Mouse (Mus musculus): ENCODE measurements at regions not wholly inside any gene's neighbourhood (a gene's known extent, or its start where the extent isn't known, plus 50 kb on each side); places are given as distances from the start of the nearest gene placed in this dataset.

DNA sequence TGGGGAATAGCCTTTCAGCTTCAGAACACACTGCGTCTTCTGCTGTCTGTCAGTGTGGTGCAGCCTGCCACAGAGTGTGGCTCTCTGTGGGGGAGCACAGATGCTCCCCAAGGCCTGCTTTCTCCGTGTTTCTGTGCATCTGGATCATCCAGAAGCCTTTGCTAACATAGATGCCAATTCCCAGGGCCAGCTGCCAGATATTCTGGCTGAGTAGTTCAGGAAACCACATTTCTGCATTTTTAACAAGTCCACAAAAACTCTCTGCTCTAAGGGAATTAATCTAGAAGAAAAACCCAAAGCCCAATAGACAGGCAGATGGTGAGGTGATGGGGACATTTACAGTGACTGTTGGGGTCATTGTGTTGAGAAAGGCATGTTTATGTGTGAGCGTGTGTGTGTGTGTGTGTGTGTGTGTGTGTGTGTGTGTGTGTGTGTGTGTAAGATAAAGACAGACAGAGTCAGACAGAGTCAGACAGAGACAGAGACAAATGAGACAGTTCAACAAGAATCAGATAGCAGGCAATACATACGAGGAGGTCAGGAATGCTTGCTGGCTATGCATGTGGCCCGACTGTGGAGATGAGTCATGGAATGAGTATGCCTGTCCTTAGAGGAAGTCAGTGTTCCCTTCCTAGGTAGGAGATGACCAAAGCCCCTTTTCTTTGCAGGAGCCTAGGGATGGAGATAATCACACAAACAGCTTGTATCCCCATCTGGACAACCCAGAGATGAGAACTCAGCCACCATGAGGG lies 176.3 kb upstream of the Spaca1 start:
- ATAC-seq (replicated peaks; ENCODE audit: poor library complexity, severe bottlenecking): no peak

DNA sequence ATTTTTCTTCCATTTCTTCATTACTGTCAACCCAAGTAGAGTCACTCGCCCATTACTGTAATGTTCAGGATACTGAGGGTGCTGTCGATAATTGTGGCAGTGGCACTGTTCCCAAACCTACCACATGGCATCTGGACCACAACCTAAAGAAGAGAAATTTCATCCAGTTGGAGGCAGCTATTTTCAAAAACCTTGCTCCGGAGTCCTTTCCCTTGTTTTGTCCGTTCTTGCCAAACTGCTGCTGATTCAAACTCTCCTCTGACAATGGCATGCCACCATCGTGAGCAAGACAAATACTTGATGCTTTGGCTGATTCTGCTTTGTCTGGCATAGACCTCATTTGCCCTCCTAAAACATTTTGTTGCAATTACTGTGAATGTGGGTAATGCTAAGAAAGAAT lies 176.9 kb upstream of the Spaca1 start:
- no peak for ATAC-seq (replicated peaks; ENCODE audit: poor library complexity, severe bottlenecking)

DNA sequence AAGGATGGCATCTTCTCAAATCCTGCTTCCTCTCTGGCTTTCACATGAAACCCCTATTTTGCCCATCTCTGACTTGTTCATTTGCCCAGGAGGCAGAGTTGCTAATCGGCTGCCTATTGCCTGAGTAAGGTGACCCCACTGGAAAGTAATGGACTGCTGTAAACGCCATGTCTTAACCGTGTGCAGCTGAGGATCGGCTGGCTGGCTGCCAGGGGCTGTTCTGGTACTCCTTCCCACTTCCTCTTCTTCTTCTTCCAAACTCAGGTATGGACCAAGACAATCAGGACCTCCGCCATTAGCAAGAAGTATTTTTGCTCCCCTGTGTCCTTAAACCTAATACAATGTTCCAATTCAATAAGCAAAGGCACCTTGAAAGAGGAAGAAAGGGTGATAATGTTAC lies 177.6 kb upstream of the Spaca1 start:
- ATAC-seq (replicated peaks; ENCODE audit: poor library complexity, severe bottlenecking): no peak

DNA sequence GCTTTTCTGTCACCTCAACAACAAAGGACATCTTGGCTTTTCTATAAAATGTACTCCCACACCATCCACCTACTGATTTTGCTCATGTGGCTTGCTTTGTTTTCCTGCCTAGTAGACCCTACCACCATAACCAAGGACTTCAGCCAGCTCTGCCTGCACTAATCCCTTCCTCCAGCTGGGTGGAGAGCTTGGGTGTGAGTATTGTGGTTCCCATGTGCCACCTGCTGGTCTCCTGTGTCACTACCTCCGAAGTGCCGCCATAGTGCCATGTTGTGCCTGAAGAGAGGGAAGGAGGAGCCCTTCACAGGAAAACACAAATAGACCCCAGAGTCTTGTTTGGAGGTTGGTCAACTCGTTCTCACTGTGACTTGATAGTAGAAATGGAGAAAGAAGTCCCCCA lies 181.3 kb upstream of the Spaca1 start:
- peak; percentile 99 for ATAC-seq (replicated peaks; ENCODE audit: poor library complexity, severe bottlenecking)

DNA sequence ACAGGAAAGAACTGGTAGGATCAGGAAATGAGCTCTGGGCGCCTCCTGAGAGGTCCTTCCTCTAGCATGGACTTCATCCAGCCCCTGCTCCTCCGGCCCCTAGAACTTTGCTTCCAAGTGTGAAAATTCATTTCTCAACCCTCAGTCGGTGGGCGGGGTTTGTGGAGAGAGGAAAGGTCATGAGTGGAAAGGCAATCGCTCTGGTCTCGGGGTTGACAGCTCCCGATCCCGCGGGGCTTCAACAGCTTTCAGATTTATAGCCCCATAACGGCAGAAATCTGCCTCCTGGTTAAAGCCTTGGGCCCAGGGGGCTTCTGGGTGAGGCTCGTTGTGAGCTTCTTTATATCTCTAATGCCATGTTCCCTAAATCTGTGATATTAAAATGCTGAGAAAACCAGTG lies 184.2 kb upstream of the Spaca1 start:
- no peak for ATAC-seq (replicated peaks; ENCODE audit: poor library complexity, severe bottlenecking)

DNA sequence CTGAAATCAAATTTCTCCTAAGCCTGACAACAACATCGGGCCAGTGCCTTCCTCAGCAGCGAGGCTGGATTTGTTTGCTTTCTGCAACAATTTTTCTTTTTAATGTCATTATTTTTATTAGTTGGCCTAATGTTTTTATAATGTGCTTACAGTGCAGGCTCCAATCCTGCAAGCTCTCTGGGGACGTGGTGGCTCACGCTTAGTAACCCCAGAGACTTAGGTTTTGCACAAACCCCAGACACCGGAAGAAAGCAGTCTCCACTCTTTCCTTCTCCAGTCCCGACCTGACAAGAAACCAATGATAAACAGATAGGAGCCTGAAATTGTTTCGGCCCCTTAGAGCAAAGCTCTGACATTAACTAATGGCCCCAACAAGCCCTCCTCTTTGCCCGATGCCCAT lies 184.7 kb upstream of the Spaca1 start:
- ATAC-seq (replicated peaks; ENCODE audit: poor library complexity, severe bottlenecking): no peak

DNA sequence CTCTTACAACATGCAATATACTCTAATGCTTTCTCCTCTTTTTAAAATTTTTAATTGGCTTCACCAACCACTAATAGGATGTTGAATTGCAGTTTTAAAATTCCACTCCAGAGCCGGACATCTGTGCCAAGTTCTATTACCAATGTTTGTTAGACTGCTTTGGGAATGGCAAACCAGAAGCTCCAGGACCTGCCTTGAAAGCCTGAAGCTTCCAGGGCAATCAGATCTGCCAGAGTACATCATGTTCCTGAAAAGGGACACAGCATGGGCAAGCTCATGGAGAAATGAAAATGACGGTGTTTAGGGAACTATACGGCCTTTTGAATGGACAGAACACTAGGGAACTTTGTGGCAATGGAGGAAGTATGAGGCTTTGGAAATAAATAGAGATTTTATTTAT lies 187.8 kb upstream of the Spaca1 start:
- ATAC-seq (replicated peaks; ENCODE audit: poor library complexity, severe bottlenecking): no peak

DNA sequence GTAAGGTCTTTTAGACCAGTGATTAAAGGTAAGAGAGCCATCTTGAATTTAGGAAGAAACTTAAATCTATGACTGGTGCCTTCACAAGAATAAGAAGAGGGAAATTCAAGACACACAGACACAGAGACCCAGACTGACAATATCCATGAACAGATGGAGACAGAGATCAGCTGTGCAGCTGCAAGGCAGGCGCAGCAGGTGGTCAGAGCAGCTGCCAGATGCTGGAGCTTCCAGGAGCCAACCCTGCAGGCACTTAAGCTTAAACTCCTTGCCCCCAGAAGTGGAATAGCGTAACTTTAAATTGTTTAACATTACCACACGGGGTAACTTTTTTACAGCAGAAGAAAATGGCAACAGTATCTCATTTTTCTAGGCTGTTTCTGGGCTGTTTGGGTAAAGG lies 189.6 kb upstream of the Spaca1 start:
- ATAC-seq (replicated peaks; ENCODE audit: poor library complexity, severe bottlenecking): no peak

DNA sequence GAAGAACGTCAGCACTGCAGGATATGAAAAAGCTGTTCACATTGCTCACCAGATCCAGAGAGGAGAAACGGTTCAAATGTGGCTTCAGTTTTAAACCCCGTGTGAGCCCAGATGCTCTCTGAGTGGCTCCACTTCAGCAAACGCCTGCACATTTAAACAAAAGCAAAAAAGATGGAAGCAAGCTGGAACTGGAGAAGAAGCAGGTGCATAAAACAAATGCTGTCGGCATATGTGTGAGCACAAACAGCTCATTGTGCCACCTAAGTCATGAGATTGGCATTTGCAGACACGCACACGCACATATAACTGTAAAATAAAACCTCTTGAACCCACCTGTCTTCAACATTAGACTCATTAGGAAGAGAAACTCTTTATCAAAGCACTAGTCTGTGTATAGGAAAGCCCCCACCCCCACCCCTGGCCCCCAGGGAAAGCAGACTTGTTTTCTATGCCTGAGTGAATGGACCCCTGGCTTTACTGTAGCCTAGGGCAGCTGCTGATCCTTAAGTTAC lies 191.1 kb upstream of the Spaca1 start:
- no peak for ATAC-seq (replicated peaks; ENCODE audit: poor library complexity, severe bottlenecking)

DNA sequence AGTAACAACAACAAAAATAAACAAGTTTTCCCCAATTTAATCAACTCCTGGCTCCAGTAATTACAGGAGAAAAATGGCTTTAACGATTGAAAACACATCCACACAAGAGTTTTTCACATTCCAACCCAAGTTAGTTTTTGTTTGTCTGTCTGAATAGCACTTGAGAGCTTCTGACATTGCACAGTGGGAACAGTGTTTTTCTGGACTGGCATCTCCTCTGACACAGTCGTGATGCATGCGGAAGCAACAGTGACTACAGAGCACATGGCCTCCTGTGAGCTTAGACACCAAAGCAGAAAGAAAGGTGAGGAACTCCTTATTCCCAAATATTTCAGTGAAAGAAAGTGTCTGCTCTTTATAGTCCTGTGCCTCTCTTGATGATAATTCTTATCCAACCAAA lies 191.7 kb upstream of the Spaca1 start:
- no peak for ATAC-seq (replicated peaks; ENCODE audit: poor library complexity, severe bottlenecking)

DNA sequence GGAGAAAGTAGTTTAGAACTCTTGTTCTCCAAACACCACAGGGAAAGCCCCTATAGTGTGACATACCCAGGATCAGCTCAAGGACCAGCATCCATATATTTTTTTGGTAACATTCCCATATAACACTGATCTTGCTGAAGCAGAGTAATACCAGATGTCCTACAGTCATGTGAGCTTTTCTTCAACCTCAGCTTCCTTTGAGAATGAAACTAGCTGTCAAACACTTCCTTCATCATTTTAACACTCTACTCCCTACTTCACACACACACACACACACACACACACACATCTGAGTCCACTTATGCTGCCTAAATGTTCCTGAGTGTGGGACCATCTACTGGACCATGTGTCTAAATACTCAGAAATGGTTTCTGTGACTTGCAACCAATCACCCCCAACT lies 209.5 kb upstream of the Spaca1 start:
- ATAC-seq (replicated peaks; ENCODE audit: poor library complexity, severe bottlenecking): no peak

DNA sequence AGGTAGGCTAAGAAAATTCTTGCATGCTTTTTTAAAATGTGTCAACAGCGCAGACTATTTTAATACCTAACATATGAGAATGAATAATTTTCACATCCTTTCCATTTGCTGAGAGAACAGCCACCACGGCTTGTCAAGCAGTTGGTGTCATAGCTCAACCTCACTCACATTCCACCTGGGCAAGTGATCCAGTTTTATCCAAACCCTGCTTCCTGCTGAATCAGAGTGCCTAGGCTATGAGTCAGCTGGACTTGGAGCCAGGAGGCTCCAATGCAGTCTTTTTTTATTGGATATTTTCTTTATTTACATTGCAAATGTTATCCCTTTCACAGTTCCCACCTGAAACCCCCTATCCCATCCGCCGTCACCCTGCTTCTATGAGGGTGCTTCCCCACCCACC lies 210.5 kb upstream of the Spaca1 start:
- ATAC-seq (replicated peaks; ENCODE audit: poor library complexity, severe bottlenecking): no peak

DNA sequence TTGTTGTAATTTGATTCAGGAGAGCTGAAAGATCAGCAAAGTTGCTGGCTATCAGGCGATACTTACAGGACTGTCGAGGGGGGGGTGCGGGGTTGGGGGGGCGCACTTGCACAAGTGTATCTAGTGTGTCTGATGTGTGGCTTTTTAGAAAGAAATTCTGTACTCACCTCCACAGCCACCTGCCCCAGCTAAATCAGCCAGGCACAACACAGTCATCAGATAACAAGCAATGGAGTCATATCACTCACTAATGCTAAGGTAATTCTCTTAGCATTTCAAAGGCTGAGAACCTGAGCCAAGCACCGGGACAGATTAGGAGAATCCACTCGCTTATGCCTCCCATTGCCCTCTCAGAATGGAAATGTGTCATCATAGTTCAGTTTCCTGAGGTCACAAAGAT lies 211.8 kb upstream of the Spaca1 start:
- ATAC-seq (replicated peaks; ENCODE audit: poor library complexity, severe bottlenecking): no peak

DNA sequence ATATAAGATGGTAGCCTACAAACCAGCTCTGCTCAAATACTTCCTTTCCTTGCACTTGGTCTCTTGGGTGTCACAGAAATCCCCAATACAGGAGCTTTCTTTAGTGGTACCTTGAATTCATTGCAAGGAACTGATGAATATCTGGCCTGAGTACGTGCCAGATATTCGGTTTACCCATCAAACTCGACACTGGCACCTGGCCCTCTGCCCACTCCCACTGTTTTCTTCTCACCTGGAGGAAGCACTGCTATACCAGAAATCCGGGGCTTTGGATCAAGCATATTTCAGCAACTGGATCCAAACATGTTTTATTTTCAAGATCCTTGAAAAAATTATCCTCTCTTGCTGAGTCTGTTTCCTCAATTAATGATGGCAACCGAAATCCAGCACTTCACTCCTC lies 214.4 kb upstream of the Spaca1 start:
- no peak for ATAC-seq (replicated peaks; ENCODE audit: poor library complexity, severe bottlenecking)

DNA sequence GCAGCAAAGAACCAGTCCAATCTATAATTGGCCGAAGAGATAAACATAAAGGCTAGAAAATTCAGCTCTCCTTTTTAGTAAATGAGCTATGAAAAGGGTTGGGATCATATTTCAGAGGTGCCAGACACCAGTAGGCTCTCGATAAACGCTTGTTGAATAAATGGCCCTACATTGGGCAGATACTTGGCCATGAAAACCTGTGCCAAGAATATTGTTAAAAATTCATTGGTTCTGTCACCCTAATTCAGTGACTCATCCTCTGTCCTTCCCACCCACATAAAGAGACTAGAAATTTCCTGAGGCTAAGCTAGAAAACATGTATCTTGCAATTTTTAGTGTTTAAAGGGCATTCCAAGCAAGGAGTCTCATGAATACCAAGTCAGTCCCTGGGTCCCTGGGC lies 224.3 kb upstream of the Spaca1 start:
- ATAC-seq (replicated peaks; ENCODE audit: poor library complexity, severe bottlenecking): no peak

DNA sequence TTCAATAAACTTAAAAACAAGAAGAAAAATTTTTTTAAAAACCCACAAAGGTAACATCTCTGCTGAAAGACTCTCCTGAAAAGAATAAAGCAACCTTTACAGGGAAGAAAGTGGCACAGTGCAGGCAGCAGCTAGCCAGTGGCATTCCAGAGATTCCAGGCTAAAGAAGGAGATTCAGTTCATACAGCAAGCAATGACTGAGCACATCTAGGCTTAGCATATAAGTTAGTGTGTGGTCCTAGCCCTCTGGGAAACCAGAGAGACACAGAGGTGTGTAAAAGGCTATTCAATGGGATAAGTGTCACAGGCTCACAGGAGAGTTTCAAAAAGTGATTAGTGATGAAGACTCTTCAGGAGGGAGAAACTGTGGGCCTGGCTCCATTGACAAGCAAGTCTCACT lies 225.4 kb upstream of the Spaca1 start:
- ATAC-seq (replicated peaks; ENCODE audit: poor library complexity, severe bottlenecking): no peak

DNA sequence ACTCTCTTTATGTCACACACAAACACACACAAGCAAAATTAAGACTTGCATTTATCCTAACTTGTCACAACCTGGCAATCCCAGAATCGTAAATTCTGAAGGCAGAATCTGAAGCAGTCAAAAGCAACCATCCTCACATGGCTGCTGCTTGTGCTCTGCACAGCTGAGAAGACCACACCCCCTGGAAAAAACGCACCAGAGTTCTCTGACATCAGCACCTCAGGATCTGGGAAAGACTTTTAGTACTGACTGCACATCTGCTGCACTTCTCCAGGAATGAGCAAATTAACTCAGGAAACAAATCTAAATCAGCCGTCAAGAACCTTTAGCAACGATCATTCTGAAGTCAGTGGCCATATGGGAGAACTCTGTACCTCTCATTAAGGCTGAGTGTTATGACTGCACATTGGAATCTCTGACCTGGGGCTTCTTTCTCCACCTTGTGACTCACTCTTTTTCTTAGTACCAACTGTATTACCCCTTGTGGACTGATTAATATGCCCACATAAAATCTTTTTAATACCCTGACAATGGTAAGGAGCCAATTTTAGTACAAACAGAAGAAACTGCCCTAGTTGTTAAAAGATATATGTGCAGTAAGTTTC lies 248.1 kb upstream of the Akirin2 start:
- ATAC-seq (replicated peaks; ENCODE audit: poor library complexity, severe bottlenecking): no peak

DNA sequence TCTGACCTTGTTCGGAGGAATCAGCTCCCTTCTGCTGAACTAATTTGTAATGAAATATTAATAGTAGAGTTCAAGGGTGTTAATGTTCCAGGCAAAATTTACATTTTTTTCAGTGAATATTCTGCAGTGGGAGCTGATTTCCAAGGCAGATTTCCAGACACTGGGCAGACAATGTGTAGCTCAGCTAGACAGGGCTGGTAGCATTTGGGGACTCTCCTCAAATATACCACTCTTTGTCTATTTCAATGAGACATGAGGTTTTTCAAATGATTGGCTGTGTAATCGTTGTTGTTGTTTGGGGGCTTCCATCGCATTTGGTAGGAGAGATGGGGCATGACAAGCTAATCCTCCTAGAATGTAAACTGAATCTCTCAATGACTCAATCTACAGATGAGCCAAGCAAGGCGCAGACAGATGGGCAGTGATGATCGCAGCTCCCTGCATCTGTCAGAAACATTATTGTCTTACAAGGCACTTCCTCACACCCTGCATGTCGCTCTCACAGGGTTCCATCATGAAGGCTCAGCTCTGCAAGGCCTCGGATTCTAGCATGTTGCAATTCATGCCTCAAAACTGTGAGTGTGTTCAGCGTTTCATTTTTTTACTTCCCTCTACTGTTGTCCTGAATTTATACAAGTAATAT lies 241.7 kb upstream of the Akirin2 start:
- ATAC-seq (replicated peaks; ENCODE audit: poor library complexity, severe bottlenecking): no peak

DNA sequence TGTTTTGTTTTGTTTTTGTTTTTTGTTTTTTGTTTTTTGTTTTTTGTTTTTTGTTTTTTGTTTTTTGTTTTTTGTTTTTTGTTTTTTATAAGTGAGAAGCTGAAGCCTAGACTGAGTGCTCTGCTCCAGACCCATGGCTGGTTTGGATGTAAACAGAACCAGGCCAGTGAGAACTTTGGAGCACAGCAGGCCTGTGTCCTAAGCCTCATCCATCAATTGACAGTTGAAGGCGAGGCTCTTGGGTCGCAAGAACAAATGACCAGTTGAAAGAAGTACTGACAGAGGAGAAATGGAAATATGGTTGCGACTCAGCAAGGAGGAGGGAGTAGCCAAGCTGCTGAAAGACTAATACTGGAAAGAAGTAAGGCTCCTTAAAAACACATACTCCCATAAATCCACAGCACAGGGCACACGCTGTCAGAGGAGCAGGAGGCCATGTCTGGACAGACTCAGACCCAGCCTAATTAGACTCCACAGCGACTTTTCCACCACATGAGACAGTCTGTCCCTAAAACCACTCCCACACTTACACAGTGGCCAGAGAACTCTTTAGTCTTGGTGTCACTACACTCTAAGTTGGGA lies 240.6 kb upstream of the Akirin2 start:
- ATAC-seq (replicated peaks; ENCODE audit: poor library complexity, severe bottlenecking): no peak

DNA sequence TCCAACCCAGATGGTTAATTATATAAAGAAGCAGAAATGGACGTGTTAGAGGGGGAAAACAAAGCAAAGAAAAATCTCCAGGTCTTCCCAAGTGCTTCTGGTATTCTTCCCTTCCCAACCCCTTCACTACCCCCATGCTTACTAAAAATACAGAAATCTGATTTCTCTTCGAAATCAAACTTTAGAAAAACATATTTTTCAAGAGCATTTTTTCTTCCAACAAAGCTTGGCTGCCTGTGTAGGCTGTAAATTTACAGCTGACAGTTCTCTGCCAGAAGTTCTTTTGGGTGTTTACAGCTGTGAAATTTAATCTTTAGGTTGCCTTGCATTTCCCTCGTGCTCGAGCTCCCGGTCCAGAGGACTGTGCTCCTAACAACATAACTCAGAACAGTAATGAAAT lies 234.9 kb upstream of the Akirin2 start:
- no peak for ATAC-seq (replicated peaks; ENCODE audit: poor library complexity, severe bottlenecking)

DNA sequence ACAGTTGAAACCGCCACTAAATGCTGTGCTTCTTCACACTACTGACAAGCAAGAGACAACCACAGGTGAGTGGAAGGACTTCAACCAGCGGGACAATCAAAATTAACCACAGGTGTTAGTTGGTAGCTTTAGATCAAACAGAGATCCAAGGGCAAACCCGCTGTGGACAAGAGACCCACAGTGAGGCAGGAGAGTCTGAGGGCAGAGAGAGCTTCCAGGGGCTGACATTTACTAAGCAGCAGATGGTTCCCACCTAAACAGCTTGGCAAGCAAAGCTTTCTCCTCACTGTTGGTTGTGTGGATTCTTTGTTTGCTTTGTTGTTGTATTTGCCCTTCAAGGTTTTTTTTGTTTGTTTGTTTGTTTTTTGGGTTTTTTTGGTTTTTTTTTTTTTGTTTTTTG lies 227.9 kb upstream of the Akirin2 start:
- no peak for ATAC-seq (replicated peaks; ENCODE audit: poor library complexity, severe bottlenecking)
